Mouse (Mus musculus) layer of hippocampus, adult 2 months (tissue): ENCODE results near the gene Runx2. TPM values are rescaled to one million over a fixed set of nuclear protein-coding genes. Genes with fewer than 3 reads are reported as not detected.

ENCODE experiments used
- DNase-seq, 2 experiments: peaks; one replicate each; pipeline ENCODE4 v3.0.0; 2022; ENCODE audit warnings: low spot score in 2 of 2
- H3K27ac ChIP-seq: fragments of 200-600 bp; 2 replicates; pipeline ENCODE4 v1.8.1; 2022
- H3K4me3 ChIP-seq: fragments of 200-600 bp; 2 replicates; pipeline ENCODE4 v1.8.1; 2022; ENCODE audit warnings: mild to moderate bottlenecking
- CTCF ChIP-seq: fragments of 200-600 bp; conservative IDR thresholded peaks from 2 replicates; pipeline ENCODE4 v1.8.1; 2022; ENCODE audit warnings: antibody characterized with exemption, mild to moderate bottlenecking, moderate library complexity
- total RNA-seq, 2 experiments: library from RNA; stranded (reverse); gene quantifications; 2 replicates each; pipeline ENCODE4 v1.2.3; 2021

Gene Runx2
- total RNA-seq, 2 experiments from 2014 or later = 15.8 to 19.7 TPM

DNA sequence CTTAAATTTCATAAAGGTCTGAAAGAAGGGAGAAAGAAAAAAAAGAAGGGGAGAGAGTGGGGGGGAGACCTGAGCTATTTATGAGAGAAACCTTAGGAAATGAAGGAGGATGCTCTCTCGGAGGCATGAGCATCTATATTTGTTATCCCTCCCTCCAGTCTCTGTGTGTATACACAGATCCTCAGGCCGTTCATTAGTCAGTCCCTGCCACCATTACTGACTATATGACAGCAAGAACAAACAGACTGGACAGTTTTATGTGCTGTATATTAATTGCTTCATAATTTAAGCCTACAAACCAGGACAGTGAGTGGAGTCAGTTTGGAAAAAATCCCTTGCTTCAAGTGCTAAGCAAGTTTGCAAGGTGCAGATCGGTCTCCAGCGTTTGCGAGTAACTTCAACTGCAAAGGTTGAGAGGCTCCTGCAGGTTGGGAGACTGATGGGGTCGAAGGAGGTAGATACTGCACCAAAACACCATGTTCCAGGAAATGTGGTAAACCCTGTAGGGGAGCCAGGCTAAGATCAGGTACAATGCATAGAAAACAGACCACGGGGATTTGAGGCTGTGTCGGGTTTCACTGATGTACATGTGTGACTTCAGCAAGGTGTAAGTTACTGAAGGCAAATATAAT, 248.6 kb downstream of the Runx2 start:
- Histone ChIP-seq H3K27ac (no peak overlapping the region), H3K4me3 (no peak overlapping the region)
- DNase-seq = no peak
- TF ChIP-seq CTCF = no peak

DNA sequence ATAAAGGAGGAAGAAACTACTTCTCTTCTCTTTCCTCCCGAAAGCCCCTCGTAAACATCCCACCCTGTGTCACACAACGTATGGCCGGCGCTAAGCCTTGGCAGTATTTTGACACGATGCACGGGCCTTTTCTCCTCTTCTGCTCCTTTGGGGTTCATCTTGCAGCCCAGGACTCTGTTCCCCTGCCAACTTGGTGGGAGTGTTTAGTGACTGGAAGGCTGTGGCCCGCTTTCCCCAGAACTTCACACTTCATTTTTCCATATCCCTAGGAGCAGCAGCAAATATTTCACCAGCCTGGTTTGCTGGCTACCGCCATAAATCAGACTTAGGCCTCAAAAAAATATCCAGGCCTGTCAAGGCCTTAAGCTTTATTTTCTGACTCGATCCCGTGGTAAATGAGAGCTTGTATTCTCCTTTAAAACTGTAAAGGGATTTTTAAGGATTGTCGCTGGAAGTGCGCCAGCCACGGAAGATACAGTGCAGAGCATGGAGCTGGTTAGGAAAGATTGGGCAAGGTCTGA, 249.2 kb downstream of the Runx2 start:
- Histone ChIP-seq H3K4me3 (no peak overlapping the region), H3K27ac (no peak overlapping the region)
- no peak for TF ChIP-seq CTCF
- no peak for DNase-seq

DNA sequence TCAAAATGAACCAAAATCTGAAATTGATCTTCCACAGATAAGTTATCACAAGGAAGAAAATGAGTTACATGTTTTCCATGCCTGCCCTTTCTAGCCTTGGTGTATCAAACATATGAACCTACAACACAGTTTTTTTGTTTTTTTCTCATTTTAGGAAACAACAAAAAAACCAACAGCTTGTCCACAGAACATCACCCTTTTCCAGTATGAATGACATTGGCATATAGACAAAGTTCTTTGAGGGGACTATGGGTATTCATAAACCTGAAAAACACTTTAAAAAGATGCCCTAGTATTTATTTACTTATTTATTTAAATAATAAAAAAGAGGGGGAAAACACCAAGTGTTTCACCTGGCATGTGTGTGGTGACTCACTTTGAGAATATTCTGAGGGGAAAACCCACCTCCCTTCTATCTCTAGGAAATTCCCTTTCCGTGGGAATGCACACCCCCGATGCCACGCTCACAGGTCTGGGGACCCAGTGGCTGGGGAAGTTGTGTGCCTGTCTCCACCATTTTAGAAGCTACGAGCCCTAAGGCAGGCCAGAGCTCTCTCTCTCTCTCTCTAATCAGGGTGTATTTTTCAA, 249.9 kb downstream of the Runx2 start:
- no peak overlapping the region for H3K27ac ChIP-seq
- no peak for DNase-seq
- TF ChIP-seq CTCF = no peak
- no peak overlapping the region for H3K4me3 ChIP-seq

DNA sequence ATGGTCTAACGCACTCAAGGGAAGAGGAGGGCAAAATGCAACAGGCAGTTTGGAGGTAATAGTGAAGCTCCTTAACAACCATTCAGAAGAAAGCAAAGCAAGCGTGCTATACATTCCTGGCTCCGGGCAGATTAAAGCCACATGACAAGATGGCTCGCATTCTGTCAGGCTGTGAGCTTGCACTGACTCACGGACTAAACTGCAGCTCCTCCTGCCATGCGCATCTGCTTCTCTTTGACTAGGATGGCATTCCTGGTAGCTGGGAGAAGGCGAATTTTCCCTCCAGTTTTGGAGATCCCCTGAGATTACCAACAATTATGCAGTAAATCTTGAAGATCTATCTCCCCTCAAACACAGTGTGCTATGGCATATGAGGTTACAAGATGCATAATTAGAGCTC, 254.6 kb downstream of the Runx2 start:
- Histone ChIP-seq H3K27ac (no peak overlapping the region), H3K4me3 (no peak overlapping the region)
- TF ChIP-seq CTCF = no peak
- DNase-seq = peak in 1 of 2 experiments; percentile 36

DNA sequence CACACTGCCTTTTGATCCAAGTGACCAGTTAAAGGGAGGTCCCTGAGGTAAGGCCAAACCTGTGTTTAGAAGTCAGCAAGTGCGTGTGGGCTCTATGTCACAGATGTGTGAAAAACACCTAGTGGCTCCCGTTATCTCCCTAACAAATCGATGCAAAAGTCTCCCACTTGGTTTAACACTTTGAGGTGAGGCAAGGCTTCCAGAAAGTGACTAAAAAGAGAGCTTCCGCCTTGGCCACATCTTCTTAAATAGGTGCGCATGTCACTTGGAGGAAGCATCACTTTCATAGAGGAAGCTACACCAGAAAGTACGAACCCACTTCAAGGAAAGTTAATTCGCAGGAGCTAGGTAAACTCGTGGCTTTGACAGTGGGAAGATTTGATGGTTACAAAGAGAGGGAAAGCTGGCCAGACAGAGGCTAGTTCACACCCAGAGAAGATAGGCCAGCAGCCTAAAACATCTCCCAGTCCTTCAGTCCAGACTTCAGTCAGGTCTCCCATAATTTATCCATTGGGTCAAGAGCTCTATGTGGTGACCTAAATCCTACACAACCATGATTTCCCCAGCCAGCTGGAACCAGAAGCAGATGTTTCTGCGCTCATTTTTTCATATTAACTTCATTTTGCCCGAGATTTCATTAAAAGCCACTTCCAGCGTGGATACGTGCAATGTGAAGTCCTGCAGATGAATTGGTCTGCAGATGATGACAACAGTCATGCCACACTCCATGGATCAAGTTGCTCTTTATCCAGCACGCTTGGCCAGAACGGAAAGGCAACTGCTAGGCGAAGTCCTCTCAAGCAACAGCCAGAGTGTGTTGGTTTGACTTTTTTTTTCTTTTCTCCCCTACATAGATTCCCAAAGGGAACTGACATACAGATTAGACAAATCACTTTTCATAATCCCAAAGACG, 257.1 kb downstream of the Runx2 start:
- TF ChIP-seq CTCF = no peak
- H3K4me3 ChIP-seq = no peak overlapping the region
- DNase-seq = no peak
- no peak overlapping the region for H3K27ac ChIP-seq

DNA sequence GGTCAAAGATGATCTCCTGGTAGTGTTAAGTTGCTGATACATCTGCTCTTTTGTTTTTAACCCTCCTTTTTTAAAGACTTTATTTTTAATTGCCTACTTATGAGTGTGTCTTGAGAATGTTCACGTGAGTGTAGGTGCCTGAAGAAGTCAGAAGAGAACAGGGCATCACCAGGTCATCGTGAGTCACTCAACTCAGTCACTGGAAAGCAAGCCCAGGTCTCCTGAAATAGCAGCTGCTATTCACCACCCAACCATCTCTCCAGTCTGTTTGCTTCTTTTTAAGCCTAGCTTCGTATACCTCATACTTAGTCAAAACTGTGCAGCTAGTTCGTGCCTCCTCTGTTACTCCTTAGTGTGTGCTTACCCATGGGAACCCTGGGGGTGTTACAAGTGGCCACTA, 259.7 kb downstream of the Runx2 start:
- Histone ChIP-seq H3K4me3 (no peak overlapping the region), H3K27ac (no peak overlapping the region)
- TF ChIP-seq CTCF = no peak
- DNase-seq = no peak

DNA sequence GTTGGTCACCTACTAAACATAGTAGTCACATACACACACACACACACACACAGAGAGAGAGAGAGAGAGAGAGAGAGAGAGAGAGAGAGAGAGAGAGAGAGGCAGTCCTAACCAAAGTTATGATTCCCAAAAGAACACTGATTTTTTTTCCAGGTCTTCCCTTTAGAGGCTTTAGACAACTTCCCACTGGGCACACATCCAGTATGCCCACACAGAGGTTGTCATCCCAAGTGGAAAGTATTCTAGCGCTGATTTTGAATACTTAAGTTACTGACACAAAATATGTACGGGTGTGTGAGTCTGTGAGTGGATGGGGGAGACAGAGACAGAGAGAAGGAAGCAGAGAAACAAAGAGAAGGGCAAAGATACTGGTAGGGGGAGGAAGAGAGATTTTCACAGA, 265.0 kb downstream of the Runx2 start:
- DNase-seq = no peak
- H3K27ac ChIP-seq = no peak overlapping the region
- H3K4me3 ChIP-seq = no peak overlapping the region
- no peak for TF ChIP-seq CTCF

DNA sequence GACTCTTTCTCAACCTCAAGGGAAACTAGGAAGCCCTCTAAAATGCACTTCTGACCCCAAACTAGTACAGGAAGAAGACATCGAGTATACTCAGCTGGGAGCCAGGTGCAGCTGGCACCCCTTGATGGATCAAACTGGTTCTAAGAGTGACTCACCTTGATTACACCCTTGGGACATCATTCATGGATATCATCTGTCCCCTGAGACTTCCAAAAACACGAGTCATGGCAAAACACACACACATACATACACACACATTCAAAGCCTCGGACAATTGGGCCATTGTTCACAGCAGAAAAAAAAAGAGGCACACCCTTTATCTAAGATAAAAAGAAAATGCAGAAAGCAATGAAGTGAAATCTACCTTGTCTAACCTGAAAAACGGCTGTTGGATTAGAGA, 266.7 kb downstream of the Runx2 start:
- Histone ChIP-seq H3K4me3 (no peak overlapping the region), H3K27ac (no peak overlapping the region)
- no peak for TF ChIP-seq CTCF
- no peak for DNase-seq

DNA sequence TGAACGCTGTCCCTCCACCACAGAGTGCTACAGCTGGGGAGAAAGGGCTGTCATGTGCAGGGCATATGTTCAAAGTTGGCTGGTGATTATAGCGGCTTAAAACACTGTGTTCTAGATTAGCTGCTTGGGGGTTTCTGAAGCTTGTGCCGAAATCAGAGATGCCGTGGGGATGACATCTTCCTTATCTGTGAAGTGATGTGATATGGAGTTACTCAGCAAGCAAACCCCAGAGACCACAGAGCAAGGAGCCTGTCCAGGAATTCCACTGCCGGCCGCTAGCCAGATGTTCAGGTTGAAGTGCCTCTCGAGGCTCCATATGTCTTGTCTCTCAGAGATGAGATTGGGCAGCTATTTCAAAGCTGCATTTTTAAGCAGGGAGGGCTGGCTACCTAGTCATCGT, 267.8 kb downstream of the Runx2 start:
- TF ChIP-seq CTCF = no peak
- no peak overlapping the region for H3K4me3 ChIP-seq
- peak overlapping the region; percentile 14; the same call in 1 of the 2 replicates for H3K27ac ChIP-seq
- no peak for DNase-seq

DNA sequence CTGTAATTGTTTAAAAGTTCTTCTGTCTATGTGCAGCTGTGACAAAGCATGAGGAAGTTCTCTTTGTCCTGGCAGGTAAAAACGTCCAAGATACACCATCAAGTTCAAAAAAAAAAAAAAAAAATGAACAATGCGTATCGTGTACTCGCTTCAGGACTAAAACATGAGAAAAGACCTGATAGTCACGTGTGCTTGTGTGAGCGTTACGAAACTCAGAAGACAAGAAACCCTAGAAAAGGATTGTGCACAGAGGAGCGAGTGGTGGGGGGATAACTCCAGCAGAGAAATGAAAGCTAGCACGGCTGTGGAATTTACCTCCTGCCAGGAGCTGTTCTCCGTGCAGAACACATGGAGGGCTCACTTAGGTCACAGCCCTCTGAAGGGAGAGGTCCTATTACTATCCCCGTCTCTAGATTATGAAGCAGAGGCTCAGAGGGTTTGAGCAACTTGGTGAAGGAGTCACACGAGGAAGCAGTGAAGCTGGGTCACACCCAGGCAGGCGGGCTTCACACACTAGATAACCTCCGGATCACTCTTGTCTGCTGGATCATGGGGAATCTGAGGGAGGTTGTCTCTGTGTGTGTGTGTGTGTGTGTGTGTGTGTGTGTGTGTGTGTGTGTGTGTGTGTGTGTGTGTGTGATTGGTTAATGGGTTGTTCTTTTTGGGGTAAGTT, 269.3 kb downstream of the Runx2 start:
- no peak overlapping the region for H3K27ac ChIP-seq
- H3K4me3 ChIP-seq = no peak overlapping the region
- no peak for TF ChIP-seq CTCF
- no peak for DNase-seq

DNA sequence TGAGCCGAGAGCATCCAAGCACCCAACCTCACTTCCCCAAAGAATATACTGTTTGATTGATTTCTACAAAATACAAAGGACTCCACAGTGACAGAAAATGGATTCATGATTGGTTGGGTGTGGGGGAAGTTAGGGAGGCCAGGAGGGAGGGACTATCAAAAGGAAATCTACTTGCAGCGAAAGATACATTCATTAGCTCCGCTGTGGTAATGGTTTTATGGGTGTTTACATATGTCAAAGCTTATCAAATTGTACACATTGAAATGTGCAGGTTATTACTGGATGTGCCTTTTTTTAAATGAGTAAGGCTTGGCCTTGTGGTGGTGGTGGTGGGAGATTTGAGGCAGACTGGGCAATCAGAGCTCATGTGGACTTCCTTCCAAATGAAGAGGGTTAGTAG, 271.9 kb downstream of the Runx2 start:
- no peak overlapping the region for H3K27ac ChIP-seq
- H3K4me3 ChIP-seq = no peak overlapping the region
- no peak for TF ChIP-seq CTCF
- DNase-seq = no peak

DNA sequence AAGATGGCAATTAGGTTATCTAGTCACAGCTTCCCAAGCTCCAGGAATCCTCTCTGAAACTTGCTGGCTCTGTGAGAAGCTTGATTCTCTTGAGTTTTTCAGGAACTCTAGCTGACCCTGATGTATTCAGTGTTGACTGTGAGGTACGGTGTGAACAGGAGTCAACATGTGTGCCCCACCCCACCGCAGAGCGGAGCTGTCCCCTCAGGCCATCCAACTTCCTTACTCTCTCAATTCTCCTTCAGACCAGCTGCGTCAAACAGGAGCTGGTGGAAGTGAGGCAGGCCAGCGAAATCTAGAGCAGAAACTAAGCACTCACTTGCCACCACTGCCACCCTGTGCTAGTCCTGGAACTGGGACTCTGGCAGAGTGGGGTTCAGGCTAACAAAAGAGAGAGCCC, 273.9 kb downstream of the Runx2 start:
- TF ChIP-seq CTCF = no peak
- no peak overlapping the region for H3K4me3 ChIP-seq
- no peak for DNase-seq
- H3K27ac ChIP-seq = no peak overlapping the region

DNA sequence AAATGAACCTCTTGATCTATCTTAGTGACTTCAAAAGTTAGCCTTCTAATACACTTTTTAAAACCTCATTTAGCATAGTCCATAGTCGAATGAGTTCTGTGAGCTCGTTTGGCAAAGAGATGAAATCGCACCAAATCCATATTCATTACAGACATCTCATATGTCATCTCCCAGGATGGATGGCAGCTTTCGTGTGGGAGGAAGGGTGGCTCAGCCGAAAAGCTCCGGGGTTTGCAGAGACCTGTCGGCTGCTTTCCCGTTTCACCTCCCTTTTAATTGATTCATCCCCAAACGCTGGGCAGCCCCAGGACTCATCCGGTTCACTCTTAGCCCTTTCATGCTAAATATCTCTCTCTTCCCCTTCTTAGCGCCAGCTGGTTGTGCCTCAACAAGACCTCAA, 275.7 kb downstream of the Runx2 start:
- TF ChIP-seq CTCF = no peak
- H3K4me3 ChIP-seq = no peak overlapping the region
- peak overlapping the region; percentile 67 for H3K27ac ChIP-seq
- peak; percentile 60 to 79 for DNase-seq
